Comparison of ENCODE assay signal across 32 mouse cellular contexts in genomic region chr9:122346059-122346458, GRCm38 (mm10).
"Had no signal": no experiment of that assay in that cellular context is flagged by ENCODE, and none has a peak within 500 bp of the region (broad histone marks: within the 10 kb centered on the region; RNA-seq: fewer than 3 reads in every experiment).

No protein-coding gene starts in this region.

- DNase-seq: left cerebral cortex, postnatal 4 days; liver; liver, embryonic 13.5 days; liver, postnatal 0 days; lung, adult 18-20 months; lung, adult 2 months; lung, embryonic 14.5 days; lung, postnatal 10 days; lung, postnatal 14 days; lung, postnatal 36 days; lung, postnatal 4 days; midbrain, embryonic 14.5 days had no signal

- H3K9ac ChIP-seq: limb, embryonic 12.5 days; limb, embryonic 13.5 days; limb, embryonic 15.5 days; liver, embryonic 12.5 days; liver, embryonic 13.5 days; liver, embryonic 14.5 days; liver, embryonic 15.5 days; liver, postnatal 0 days; lung, embryonic 14.5 days; lung, embryonic 15.5 days; midbrain, embryonic 12.5 days; midbrain, embryonic 13.5 days; midbrain, embryonic 15.5 days; neural tube, embryonic 12.5 days had no signal

- H3K9me3 ChIP-seq: limb, embryonic 10.5 days; limb, embryonic 12.5 days; limb, embryonic 13.5 days; limb, embryonic 15.5 days; liver, embryonic 12.5 days; liver, embryonic 13.5 days; liver, embryonic 15.5 days; lung, embryonic 15.5 days; megakaryocyte, embryonic 14.5 days; midbrain, embryonic 10.5 days; midbrain, embryonic 12.5 days; midbrain, embryonic 13.5 days; midbrain, embryonic 15.5 days; neural tube, embryonic 12.5 days had no signal

- H3K36me3 ChIP-seq: limb, embryonic 10.5 days; limb, embryonic 12.5 days; limb, embryonic 13.5 days; limb, embryonic 15.5 days; liver, embryonic 12.5 days; liver, embryonic 13.5 days; liver, embryonic 15.5 days; lung, embryonic 15.5 days; midbrain, embryonic 10.5 days; midbrain, embryonic 12.5 days; midbrain, embryonic 13.5 days; midbrain, embryonic 15.5 days; neural tube, embryonic 12.5 days had no signal

- ATAC-seq: liver, embryonic 12.5 days; liver, postnatal 0 days; lung, postnatal 0 days; midbrain, embryonic 13.5 days; midbrain, embryonic 15.5 days; midbrain, embryonic 16.5 days had no signal

- H3K4me1 ChIP-seq: limb, embryonic 12.5 days; limb, embryonic 13.5 days; midbrain, embryonic 12.5 days; midbrain, embryonic 13.5 days; midbrain, embryonic 15.5 days; neural tube, embryonic 12.5 days had no signal

- H3K4me2 ChIP-seq: limb, embryonic 12.5 days; limb, embryonic 13.5 days; limb, embryonic 15.5 days; liver, embryonic 11.5 days; liver, embryonic 12.5 days; liver, embryonic 13.5 days; liver, embryonic 15.5 days; lung, embryonic 14.5 days; lung, embryonic 15.5 days; midbrain, embryonic 11.5 days; midbrain, embryonic 12.5 days; midbrain, embryonic 13.5 days; midbrain, embryonic 15.5 days; neural tube, embryonic 12.5 days had no signal

- H3K4me3 ChIP-seq: limb, embryonic 10.5 days; limb, embryonic 12.5 days; limb, embryonic 13.5 days; limb, embryonic 15.5 days; liver, embryonic 12.5 days; liver, embryonic 13.5 days; liver, embryonic 15.5 days; lung, embryonic 15.5 days; megakaryocyte, embryonic 14.5 days; midbrain, embryonic 10.5 days; midbrain, embryonic 12.5 days; midbrain, embryonic 13.5 days; midbrain, embryonic 15.5 days; myocyte; neural tube, embryonic 12.5 days had no signal

- H3K27me3 ChIP-seq: limb, embryonic 12.5 days; limb, embryonic 13.5 days; limb, embryonic 15.5 days; liver, embryonic 12.5 days; liver, embryonic 15.5 days; lung, embryonic 15.5 days; midbrain, embryonic 13.5 days; midbrain, embryonic 15.5 days; neural tube, embryonic 12.5 days had no signal

- H3K27ac ChIP-seq: limb, embryonic 10.5 days; limb, embryonic 12.5 days; limb, embryonic 13.5 days; limb, embryonic 15.5 days; liver, embryonic 12.5 days; liver, embryonic 13.5 days; liver, embryonic 14.5 days; liver, embryonic 15.5 days; lung, embryonic 15.5 days; macrophage; midbrain, embryonic 10.5 days; midbrain, embryonic 12.5 days; midbrain, embryonic 13.5 days; midbrain, embryonic 15.5 days; neural tube, embryonic 12.5 days had no signal
